Mouse (Mus musculus) small intestine, adult 2 months (tissue): Measurements from ENCODE around the gene Il18r1. TPM values are rescaled to one million over a fixed set of nuclear protein-coding genes. Genes with fewer than 3 reads are reported as not detected.

Experiments used
- H3K27ac ChIP-seq: fragments of 200-500 bp; 2 replicates; pipeline ENCODE4 v1.5.1; 2012; ENCODE audit warnings: low read depth, low read length, control low read depth, inconsistent platforms; ENCODE audit not compliant: insufficient read depth
- H3K27me3 ChIP-seq: fragments of 200-500 bp; 2 replicates; pipeline ENCODE4 v1.6.1; 2012; ENCODE audit warnings: mild to moderate bottlenecking, moderate library complexity, low read length, inconsistent platforms; ENCODE audit not compliant: control insufficient read depth, insufficient read depth
- H3K36me3 ChIP-seq: fragments of 200-500 bp; 2 replicates; pipeline ENCODE4 v1.6.1; 2012; ENCODE audit warnings: mild to moderate bottlenecking, low read length, control low read depth, inconsistent platforms; ENCODE audit not compliant: control insufficient read depth, insufficient read depth
- H3K4me1 ChIP-seq: fragments of 200-500 bp; 2 replicates; pipeline ENCODE4 v1.6.1; 2012; ENCODE audit warnings: low read length, inconsistent platforms, mixed read lengths; ENCODE audit not compliant: control insufficient read depth, insufficient read depth, insufficient read length
- H3K4me3 ChIP-seq: fragments of 200-500 bp; 2 replicates; pipeline ENCODE4 v1.5.1; 2012; ENCODE audit warnings: low read depth, mild to moderate bottlenecking, control low read depth, inconsistent platforms, low read length, moderate library complexity
- CTCF ChIP-seq: fragments of 200-500 bp; IDR thresholded peaks from 2 replicates; pipeline ENCODE4 v1.5.1; 2012; ENCODE audit warnings: low read depth, mild to moderate bottlenecking, control low read depth, inconsistent platforms, low read length, moderate library complexity, mixed read lengths; ENCODE audit not compliant: insufficient replicate concordance, insufficient read length; ENCODE audit errors: extremely low read depth
- POLR2A ChIP-seq: fragments of 200-500 bp; IDR thresholded peaks from 2 replicates; pipeline ENCODE4 v1.6.1; 2012; ENCODE audit warnings: low read depth, mild to moderate bottlenecking, control low read depth, inconsistent platforms, low read length, moderate library complexity
- WGBS: fragments of 180-500 bp; shearing (Covaris S2); methylation state at CpG from one replicate; pipeline ENCODE4 v1.1.7; 2018; 5-methylcytosine and 5-hydroxymethylcytosine counted together
- polyA plus RNA-seq: library from polyadenylated mRNA; depleted of rRNA; stranded (reverse); fragments of >200 nt; gene quantifications from 2 replicates; pipeline ENCODE4 v1.2.3, GENCODE M21; 2012

Il18r1 gene
- polyA plus RNA-seq, 1 experiment, result 0.27 TPM

DNA sequence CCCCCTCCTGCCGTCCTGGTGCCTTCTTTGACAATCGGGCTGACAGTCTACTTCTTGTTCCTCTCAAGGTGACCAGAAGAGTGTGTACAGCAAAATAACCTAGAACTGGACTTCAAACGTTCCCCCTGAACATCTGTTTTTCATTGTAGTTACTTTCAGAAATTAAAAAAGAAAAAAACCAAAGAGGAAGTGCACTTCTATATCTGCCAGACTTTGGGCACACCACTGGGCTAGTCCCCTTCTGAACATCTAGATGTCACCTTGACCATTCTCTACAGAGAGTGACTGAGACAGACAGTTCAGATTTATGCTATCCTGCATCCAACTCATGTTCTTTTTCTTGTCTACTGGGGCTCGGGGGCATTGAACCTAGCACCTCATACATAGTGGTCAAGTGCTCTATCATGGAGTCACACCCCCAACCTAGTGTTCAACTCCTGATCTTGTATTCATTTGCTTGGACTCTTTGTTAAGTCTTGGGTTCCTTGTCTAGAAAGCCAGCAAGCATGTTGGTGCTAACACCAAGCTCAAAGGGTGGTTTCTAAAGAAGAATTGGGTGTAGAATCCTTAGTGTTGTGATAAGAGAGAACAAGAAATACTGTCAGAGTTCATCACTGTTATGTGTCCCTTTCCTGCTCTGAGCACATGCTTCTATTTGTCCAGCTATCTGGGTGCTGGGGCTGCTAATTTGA lies 35.1 kb upstream of the Il18r1 start:
- H3K4me3 ChIP-seq, result no peak overlapping the region
- H3K27ac ChIP-seq, result no peak overlapping the region
- no peak for TF ChIP-seq POLR2A
- TF ChIP-seq CTCF, result no peak
- H3K36me3 ChIP-seq, result no peaks in the 10 kb centered on the region
- no peaks in the 10 kb centered on the region for H3K4me1 ChIP-seq
- H3K27me3 ChIP-seq, result no peaks in the 10 kb centered on the region
- WGBS, result 70% methylated on average over 4 of the region's 4 CpGs

DNA sequence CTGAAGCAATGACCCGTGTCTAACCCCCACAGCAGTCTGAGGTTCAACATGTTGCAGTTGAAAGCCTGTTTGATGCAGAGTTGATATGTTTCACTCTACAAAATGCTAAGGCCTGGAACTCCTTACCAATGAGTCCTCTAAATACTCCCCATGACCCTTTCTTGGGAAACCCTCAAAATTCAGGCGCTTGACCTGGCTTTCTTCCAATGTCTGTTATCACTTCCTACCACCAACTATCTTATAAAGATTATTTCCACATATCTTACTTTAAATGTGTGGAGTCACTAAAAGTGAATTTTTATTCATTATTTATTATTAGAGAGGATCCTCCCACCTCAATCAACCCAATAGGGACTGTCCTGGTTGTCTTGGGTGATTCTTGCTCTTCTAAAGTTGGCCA lies 33.2 kb upstream of the Il18r1 start:
- WGBS, result 72% methylated on average over 2 of the region's 2 CpGs
- H3K4me3 ChIP-seq, result no peak overlapping the region
- no peak for TF ChIP-seq POLR2A
- TF ChIP-seq CTCF, result no peak

DNA sequence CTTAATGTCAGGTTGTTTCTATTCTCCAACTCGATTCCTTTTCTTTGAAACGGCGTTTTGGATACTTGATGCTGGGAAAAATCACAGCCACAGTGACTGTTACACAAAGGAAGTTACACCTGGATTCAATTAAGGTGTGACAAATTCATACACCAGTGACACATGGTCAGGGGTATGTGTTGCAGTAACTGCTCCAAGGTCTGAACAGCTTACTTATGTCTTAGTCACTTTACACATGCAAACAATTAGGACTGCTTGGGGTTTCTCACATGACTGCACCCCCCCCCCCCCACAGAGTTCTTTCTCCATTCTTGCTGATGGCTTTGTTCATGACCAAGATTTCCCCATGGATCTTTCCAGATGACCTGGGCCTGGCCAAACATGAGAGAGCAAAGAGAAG lies 29.4 kb upstream of the Il18r1 start:
- TF ChIP-seq CTCF, result no peak
- no peak for TF ChIP-seq POLR2A
- Histone ChIP-seq H3K27ac (no peak overlapping the region), H3K4me1 (no peaks in the 10 kb centered on the region), H3K27me3 (no peaks in the 10 kb centered on the region), H3K4me3 (no peak overlapping the region), H3K36me3 (no peaks in the 10 kb centered on the region)
- WGBS, result 86% methylated on average over 3 of the region's 3 CpGs

More for the DNA sequence above, 33.2 kb upstream of the Il18r1 start:
- Histone ChIP-seq H3K27me3 (no peaks in the 10 kb centered on the region), H3K36me3 (no peaks in the 10 kb centered on the region), H3K27ac (no peak overlapping the region), H3K4me1 (no peaks in the 10 kb centered on the region)

DNA sequence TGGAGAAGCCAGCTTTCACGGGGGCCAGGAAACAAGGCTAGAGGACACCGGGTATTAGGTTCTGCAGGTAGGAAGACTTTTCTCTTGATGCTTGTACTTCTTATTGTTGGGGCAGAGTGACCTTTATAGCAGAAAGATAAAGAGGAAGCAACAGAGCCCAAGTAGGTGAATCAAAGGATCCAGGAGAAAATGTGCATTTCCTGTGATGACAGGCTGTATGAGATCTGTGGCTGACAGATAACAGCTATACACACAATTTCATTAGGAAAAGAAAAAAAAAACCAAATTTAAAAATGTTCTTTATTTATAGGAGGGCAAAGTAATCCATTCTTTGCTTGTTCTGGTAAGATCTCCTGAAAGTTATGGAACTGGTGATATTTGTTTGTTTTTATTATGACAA lies 28.0 kb upstream of the Il18r1 start:
- 88% methylated on average over 2 of the region's 2 CpGs for WGBS
- TF ChIP-seq CTCF, result no peak
- TF ChIP-seq POLR2A, result no peak
- Histone ChIP-seq H3K27ac (no peak overlapping the region), H3K27me3 (no peaks in the 10 kb centered on the region), H3K4me3 (no peak overlapping the region), H3K36me3 (no peaks in the 10 kb centered on the region), H3K4me1 (no peaks in the 10 kb centered on the region)

DNA sequence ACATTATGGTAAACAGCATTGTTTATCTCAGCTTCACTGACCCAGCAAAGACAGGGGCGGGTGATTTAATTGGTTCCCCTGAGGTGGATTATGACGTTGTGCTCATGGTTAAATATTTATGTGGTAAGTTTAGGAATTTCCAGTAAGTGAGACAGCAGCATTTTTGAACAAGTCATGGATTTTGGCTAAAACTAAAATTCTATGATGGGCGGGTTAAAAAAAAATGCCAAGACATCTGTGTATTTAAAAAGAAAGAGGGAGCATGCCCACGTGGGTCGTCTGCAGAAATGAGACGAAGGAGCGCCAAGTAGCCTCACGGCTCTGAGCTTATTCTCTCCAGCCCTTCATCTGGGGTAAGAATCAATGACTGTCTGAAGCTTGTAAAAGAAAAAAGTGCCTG lies 25.8 kb upstream of the Il18r1 start:
- Histone ChIP-seq H3K27me3 (no peaks in the 10 kb centered on the region), H3K4me1 (no peaks in the 10 kb centered on the region), H3K27ac (no peak overlapping the region), H3K4me3 (no peak overlapping the region), H3K36me3 (no peaks in the 10 kb centered on the region)
- TF ChIP-seq CTCF (no peak), POLR2A (no peak)
- WGBS, result 70% methylated on average over 8 of the region's 8 CpGs

DNA sequence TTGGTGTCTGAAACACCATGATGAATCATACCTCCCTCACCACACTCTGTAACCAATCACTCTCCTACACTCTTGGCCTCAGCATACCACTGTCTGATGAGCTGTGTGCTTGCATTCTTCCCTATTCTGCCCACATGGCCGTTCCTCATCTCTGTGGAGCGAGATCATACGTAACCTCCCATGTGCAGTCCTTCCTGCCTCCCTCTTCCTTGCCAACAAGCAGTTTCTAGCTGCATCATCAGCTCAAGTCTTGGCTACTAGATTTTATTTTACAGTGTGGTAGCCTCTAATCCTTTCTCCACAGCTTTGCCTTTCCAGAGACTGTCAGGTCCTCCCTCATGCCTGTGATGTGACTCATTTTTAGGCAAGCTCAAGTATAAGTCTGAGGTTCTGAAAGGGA lies 20.6 kb upstream of the Il18r1 start:
- Histone ChIP-seq H3K36me3 (no peaks in the 10 kb centered on the region), H3K27me3 (no peaks in the 10 kb centered on the region), H3K27ac (no peak overlapping the region), H3K4me1 (no peaks in the 10 kb centered on the region), H3K4me3 (no peak overlapping the region)
- WGBS, result 65% methylated on average over 3 of the region's 3 CpGs
- TF ChIP-seq POLR2A (no peak), CTCF (no peak)

DNA sequence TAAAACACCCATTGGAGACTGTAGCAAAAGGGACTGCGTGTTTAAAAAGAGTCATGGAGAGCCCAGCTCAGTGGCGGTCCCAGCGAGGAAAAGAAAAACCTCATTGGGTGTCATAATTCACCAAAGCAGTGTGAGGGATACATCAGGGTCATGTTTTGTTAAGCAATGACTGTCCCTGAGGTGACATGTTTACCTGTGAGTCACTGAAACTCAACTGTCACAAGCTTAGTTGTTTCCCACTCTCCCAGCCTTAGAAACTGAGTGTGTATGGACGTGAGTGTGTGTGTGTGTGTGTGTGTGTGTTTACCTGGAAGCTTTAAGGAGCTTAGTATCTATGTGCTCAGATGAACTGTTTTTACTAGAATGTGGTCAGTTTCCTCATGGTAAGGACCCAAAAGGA lies 2.0 kb downstream of the Il18r1 start:
- TF ChIP-seq CTCF (no peak), POLR2A (no peak)
- no peak overlapping the region for H3K27ac ChIP-seq
- peaks cover 3% of the 10 kb centered on the region; the same call in 1 of the 2 replicates for H3K4me1 ChIP-seq
- no peaks in the 10 kb centered on the region for H3K27me3 ChIP-seq
- no peaks in the 10 kb centered on the region for H3K36me3 ChIP-seq
- no peak overlapping the region for H3K4me3 ChIP-seq
- 88% methylated on average over 4 of the region's 4 CpGs for WGBS
